Mouse (Mus musculus) A20 (cell line): ENCODE results near the gene Dph2.

ENCODE experiments used
- DNase-seq: peaks from one replicate; pipeline ENCODE4 v3.0.0-alpha.2; 2011; ENCODE audit warnings: low read depth, low spot score

Dph2 gene

GRCm38 (mm10) chr4:117912131-117912561 lies 20.3 kb upstream of the Dph2 start:
- no peak for DNase-seq

GRCm38 (mm10) chr4:117908834-117909453 lies 17.1 kb upstream of the Dph2 start:
- DNase-seq = no peak

DNA sequence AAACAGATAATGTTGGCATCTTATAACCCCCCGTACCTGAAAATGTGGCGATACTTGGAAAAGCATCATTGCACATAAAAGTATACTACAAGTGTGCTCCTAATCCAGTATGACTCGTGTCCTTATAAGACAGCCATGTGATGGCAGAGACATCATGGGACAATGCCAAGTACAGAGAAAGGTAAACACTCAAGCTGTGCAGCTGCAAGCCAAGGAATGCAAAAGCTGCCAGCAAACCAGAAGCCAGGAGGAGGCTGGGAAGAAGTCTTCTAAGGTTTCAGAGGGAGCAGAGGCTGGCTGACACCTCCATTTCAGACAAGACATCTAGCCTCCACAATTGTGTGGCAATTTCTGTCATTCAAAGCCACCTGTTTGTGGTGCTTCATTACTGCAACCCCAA lies 14.4 kb upstream of the Dph2 start:
- no peak for DNase-seq

DNA sequence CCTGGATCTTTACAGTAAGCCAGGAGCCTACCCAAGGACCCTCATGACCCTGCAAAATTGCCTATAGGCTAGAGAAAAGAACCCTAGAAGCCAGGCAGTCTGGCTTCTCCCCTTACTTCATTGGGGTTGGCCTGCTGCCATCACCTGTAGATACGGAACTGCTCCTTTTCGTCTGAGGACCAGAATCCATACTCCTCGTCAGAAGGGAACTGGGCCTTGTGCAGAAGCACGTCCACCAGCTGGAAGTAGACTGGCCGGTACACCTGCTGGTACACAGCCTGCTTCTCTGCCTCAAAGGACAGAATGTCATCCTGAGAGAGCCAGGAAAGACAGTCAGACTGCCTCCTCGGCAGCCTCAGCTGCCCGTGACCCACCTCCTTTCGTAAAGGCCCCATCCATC lies 12.9 kb upstream of the Dph2 start:
- no peak for DNase-seq

GRCm38 (mm10) chr4:117904094-117904493 lies 12.3 kb upstream of the Dph2 start:
- no peak for DNase-seq

GRCm38 (mm10) chr4:117898111-117898510 lies 6.3 kb upstream of the Dph2 start:
- DNase-seq = no peak

GRCm38 (mm10) chr4:117896031-117896430 lies 4.2 kb upstream of the Dph2 start:
- no peak for DNase-seq

GRCm38 (mm10) chr4:117895339-117895738 lies 3.5 kb upstream of the Dph2 start:
- DNase-seq = no peak

- DNase-seq = no peak
Observed at GRCm38 (mm10) chr4:117894601-117895000, 2.8 kb upstream of the Dph2 start.

GRCm38 (mm10) chr4:117893376-117893775 lies 1.5 kb upstream of the Dph2 start:
- peak; percentile 49 for DNase-seq

DNA sequence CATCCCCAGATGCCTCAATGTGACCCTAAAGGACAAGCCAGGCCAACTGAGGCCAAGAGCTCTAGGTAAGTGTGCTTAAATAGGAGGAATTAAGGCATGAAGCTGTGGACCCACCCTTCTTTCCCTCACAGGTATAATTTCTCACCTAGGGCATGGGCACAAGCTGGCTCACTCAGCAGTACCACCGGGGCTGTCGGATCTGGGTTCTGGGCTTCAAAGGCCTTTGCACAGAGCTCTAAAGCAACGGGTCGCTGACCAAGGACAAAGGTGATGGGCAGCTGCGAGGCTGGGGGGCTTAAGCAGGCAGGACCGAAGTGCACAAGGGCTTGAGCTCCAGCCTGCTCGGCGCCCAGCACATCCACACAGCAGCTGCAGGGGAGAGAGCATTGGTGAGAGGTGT lies 1.1 kb downstream of the Dph2 start:
- no peak for DNase-seq

DNA sequence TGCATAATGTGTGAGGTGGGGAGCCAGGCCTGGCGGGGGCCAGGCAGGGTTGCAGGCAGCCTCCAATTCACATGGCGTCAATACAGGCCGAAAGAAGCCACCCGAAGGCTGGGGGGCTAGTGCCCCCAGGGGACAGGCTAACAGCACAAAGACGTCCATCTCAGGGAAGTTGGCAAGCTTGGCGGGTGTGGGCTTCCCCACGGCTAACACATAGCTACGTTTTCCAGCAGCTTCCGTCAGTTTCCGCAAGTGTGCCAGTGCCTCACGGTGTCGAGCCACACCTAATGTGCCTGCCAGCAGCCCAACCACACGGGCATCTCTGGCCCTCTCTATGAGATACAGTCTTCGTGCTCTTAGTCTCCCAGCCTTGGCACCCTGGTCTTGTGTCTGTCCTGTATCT lies 1.8 kb downstream of the Dph2 start:
- DNase-seq = no peak

DNA sequence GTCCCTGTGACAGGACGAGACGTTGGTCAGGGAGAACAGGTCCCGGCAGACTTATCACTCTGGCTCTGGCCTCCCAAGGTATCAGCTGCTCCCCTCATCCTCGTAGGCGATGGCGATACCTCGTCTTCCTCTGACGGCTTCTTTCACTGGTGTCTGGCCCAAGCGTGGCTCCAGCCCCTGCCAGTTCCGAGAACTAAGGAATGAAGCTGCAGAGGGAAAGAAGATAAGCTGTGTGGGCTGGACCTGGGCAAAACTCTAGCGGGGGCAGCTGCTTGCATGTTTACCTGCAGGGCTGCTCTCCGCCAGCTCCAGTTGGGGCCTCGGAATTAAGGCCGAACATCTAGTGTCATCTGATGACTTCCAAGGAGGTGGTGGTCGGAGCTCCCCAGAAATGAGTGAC lies 2.4 kb downstream of the Dph2 start:
- DNase-seq = no peak

- DNase-seq = no peak
Observed at GRCm38 (mm10) chr4:117887920-117888319, 3.9 kb downstream of the Dph2 start.

- peak; percentile 91 for DNase-seq
Observed at GRCm38 (mm10) chr4:117887133-117887532, 4.7 kb downstream of the Dph2 start, which contains the start of gene Atp6v0b. Gene Atp6v0b (minus strand): TSS chr4:117887333.

- DNase-seq = no peak
Observed at GRCm38 (mm10) chr4:117886644-117887043, 5.2 kb downstream of the Dph2 start.

GRCm38 (mm10) chr4:117885994-117886393 lies 5.8 kb downstream of the Dph2 start:
- no peak for DNase-seq

DNA sequence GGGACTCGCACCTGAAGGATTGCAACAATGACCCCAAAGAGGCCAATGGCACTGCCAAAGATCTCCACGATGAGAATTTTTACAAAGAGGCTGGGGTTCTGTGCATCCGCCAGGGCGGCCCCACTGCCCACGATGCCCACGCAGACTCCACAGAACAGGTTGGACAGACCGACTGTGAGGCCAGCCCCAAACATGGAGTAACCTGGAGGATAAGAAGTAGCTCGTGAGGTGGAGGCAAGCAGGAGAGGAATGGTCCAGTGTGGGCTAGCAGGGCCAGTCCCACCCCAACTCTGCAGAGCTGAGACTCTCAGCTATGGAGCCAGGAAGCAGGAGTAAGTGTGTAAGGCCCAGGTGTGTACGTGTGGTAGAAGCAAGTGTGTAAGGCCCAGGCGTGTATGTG lies 6.7 kb downstream of the Dph2 start:
- no peak for DNase-seq

DNA sequence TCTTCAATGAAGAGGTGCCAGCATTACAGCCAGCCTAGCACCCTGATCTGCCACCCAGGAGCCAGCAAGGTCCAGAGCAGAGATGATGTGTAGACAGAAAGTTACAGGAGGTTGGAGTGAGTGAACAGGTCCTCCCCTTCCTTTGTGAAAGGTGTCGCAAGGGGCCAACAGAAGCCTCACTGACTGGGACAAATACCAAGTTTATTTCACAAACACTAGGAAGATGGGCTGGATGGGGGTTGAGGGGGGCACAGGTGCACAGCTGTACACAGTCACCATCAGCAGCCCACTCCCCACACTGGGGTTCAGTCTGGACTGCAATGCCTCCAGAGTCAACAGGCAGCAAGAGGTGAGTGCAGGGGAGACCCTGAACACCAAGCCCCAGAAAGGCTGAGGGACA lies 7.7 kb downstream of the Dph2 start:
- no peak for DNase-seq

DNA sequence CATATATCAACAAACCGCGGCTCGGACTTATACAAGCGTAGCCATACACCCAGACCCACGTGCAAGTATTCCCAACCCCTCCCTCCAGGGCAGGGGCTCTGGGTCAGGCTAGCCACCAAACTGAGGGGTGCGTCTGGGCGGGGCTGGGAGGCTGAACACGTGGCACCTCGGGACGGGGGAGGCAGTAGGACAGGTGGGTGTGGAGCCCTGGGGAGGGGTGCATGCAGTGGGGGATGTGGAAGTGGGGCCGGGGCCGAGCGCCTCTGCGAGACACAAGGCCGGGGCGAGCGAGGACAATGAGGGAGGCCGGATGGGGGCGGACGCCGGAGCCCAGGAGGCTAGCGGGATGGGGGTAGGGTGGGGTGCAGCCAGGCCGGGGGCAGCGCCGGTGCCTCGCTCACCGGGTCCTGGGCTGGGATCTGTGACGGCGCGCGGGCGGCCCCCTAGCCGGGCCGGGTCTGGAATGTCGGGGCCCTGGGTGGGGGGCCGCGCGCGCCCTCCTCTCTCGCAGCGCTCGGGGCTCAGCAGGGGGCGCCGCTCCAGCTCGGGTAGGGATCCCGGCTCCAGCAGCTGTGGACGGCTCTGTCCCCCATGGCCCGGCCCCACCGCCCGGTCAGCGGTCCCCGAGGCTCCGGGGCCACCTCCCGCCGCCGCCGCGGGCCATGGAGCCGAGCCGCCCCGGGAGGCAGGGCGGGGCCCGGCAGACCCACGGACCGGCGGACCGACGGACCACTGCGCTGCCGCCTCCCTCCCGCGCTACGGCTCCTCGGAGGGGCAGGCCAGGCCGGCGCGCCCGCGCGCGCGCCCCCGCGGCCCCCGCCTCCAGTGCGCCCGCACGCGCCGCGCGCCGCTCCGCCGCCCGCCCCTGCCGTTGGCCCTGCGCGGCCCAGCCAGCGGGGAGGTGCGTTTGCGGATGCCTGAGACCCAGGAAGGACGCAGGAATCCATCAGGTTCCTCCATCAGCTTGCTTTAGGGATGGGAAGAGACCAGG lies 8.8 kb downstream of the Dph2 start, which contains the start of gene B4galt2:
B4galt2 (minus strand) TSS at position 787 of the 991 bp plus-strand sequence.
- no peak for DNase-seq

GRCm38 (mm10) chr4:117878703-117879102 lies 13.1 kb downstream of the Dph2 start:
- DNase-seq = no peak

DNA sequence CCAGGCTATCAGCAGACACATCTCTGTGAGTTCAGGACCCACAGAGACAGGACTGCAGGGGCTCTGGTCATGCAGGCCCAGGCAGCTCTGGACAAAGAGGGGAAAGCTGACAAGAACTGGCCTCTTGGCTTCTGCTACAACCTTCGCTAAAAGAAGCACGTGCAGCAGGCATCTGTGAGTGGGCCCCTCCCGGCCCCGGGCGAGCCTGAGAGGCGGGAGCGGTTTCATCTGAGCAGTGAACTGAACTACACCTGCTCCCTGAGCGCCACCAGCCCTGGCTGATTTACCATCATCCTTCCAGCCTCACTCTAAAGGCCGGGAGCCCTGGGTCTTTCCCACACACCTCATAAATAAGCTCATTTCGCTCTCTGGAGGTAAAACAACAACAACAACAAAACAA lies 13.5 kb downstream of the Dph2 start:
- peak; percentile 39 for DNase-seq

- DNase-seq = no peak
Observed at GRCm38 (mm10) chr4:117873615-117874014, 18.2 kb downstream of the Dph2 start.
